Mouse (Mus musculus) lung, adult 18-20 months (tissue): ENCODE data around the gene Gm5767.
"Not testable (repeated sequence)": the region's sequence is repeated elsewhere in the genome, so short reads cannot be mapped to it uniquely, and the experiment has no call there.

Source experiments
- DNase-seq, 2 experiments: peaks; one replicate each; pipeline ENCODE4 v3.0.0; 2022; ENCODE audit warnings: mixed read lengths in 2 of 2

Gene Gm5767

DNA sequence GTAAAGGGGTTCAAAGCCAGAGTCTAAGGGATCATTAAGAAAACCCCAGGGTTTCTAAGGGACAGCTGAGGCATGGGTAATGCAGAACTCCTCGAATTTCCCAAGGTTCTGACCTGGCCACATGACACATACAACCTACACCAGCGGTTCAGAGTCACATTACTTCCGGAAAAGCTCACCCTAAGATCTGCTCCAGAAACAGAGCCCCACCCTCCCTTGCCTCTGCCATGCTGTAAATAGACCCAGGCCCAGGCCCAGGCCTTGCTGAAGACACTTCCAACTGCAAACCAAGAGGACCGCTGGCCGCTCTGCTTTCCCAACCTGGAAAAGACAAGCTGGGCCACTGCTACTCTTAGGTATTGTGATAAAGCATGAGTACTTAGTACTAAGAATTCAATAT, 34.3 kb downstream of the Gm5767 start:
- DNase-seq = no peak

DNA sequence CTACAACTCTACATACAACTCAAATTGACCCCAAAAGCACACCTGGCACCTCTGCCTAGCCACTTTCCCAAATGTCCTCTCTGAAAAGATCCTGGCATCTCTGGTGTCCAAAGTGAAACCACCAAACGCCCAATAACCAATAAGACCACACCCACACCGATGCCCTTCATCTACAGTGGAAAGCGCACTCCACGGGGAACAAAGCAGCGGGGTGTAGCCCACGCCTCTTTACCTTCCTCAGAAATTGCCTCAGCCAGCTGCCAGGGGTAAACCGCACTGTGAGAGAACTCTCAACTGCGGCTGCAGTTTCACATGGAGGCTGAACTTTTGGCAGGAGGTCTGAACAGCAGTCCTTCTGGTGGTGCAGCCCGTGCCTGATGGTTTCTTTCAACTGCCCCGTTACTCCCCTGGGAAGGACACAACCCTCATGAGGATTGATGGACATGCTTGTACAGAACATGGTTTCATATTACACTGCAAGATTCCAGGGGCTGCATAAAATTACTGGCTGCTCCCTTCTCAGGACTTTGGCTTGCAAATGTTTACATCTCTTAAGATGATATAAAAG, 35.0 kb downstream of the Gm5767 start:
- DNase-seq = no peak

DNA sequence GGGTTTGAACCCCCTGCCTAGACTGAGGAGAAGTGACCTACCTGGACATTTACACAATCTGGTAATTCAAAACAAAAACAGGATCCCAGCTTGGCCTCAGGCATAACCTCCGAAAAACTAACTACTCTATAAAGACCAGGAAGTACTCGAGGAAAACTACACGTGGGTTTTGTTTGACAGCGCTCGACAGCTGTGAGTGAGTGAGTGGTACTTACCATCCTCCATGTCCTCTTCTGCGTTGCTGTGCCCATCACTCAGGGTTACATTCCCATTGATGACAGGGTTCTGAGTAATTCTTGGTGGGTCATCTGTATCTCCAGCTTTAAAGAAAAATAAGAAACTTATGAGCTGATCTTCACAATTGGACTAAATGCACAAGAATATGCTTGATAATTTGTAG, 35.7 kb downstream of the Gm5767 start:
- no peak for DNase-seq

DNA sequence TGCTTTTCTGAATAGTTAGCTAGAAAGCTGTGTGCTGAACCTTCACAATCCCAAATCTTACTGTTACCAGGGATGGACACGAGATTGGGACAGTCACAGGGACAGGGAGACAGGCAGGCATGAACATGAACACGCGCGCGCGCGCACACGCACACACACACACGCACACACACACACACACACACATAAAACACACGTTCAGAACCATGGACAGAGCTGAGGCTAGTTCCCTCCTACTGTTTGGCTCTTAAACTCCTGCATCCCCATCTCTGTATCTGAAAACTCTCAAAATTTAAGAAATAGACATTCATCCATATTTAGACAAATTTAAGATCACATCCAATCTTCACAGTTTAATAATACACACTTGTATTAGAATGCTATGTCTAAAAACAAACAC, 37.2 kb downstream of the Gm5767 start:
- DNase-seq = no peak

DNA sequence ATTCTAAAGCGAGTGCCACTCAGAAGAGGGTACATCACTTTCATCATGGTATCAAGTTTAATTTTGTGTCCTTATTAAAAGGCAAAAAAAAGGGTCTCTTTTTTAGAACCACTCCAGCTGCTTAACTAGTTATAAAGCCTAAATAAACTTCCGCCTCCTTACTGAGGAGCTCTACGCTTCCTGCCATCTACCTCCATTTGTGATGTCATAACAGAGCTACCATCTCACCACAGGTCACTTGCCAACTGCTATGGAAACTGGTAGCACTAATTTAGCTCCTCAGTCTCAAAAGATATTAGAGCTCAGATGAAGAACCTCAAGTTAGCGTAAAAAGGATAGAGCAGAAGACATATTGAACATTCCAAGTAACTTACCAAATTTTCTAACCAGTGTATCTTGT, 39.9 kb downstream of the Gm5767 start:
- DNase-seq = no peak

DNA sequence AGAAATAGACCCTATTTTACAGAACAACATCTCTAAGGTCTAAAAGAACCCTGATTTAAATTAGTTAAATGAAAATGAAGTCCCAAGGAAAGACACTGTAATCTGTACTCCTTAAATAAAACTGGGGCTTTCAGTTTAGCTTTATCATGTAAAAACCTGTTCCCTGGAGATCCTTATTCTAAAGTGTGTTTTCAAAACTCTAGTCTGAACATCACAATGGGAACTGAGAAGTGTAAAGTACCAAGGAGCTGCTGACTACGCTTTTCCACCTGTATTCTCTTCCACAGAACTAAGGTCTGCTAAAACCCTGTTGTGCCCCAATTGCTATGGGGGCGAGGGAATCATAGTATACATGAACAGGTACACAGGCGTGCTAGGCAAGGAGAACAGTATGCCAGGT, 43.5 kb downstream of the Gm5767 start:
- no peak for DNase-seq

DNA sequence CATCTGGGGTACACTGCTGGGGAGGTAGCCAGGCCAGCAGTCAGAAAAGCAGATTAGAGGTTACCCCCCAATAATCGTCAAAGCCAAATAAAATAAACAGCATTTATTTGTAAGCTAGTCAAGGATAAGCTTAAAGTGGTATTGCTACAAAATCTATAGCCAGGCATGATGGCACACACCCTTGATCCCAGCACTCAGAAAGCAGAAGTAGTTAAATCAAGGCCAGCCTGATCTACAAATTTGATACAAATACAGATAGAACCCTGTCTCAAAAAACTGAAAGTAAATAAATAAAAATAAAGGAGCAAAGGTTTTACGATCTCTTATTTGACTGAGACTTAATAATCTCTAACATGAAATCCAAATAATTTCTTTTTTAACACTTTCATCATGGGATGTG, 45.2 kb downstream of the Gm5767 start:
- no peak for DNase-seq

DNA sequence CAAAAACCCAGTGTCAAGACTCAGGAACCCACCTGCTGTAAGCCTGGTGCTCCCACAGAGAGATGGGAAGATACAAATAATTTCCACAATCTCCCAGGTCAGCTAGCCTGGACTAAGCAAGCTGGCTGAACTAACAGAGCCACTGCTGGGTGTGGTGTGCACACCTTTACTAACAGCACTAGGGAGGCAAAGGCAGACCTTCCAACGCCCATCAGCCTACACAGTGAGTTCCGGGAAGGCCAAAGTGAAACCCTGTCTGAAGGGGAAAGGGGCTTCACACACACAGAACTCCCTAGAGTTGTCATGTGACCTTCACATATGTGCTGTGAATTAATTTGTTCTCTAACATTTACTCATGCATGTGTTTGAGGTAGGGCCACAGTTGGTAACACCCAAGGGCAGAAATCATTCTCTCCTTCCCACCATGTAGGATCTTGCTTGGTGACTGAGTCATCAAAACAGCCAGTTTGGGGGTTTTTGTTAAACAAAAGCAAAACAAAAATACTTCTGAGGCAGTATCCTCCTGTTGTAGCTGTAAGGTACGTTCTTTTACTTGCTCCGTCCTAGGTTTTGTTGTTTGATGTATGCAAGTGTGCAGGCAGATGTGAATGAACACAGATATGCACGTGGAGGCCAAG, 47.7 kb downstream of the Gm5767 start:
- DNase-seq = no peak

DNA sequence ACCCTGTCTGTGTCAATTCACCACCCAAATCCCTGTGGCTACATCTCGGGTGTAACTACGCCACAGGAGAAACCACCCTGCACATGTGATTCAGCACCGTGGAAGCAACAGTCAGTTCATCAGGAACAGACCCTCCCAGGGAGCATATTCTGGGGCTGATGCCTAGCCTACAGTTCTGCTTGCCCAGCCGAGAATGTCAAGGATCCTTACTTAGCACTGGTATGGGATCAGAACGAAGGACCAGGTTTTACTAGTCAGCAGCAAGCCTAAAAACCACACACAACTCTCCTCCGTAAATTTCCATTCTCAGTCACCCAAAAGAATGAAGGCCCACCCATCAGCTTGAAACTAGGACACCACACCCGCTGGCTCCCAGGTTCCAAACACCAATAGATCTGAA, 51.1 kb downstream of the Gm5767 start:
- DNase-seq = no peak

DNA sequence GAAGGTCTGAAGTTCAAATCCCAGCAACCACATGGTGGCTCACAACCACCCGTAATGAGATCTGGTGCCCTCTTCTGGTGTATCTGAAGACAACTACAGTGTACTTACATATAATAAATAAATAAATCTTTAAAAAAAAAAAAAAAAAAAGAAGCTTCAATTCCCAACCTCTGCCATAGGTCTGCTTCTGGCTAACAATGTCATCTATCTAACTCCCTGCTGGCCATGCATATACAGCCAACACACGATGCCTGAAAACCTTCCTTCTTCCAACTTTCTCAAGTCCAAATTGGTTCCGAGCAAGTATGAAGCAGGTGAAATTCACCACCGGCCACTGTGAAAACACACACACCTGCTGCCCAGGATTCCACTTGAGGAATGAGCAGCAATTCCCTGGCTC, 51.9 kb downstream of the Gm5767 start:
- not testable (repeated sequence) for DNase-seq
